Comparison of ENCODE assay signal across 15 mouse cellular contexts in the genomic region with DNA sequence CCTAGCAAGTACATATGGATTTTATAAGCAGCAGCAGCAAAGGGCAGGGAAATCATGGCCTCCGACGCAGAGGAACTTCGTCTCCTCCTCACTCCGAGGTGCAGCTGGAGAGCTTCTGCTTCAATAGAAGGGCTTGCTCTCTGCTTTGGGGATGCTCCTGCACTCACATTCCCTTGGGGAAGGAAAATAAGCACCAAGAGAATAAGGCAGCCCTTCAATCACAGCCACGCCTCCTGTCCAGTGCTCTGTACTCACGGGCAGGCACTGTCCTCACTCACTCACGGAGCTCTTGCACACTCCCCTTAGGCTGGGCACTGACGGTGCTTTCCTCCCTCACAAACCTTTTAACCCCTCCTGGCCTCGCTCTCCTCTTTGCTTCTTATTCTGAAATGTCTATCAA.
A peak's percentile ranks its signal among the peaks of the same experiment; 100 is the strongest.
DNase-seq lines count a peak whose midpoint lies in the region; ATAC-seq and TF ChIP-seq lines count a peak whose summit lies in the region.
"Had no signal": no experiment of that assay in that cellular context is flagged by ENCODE, and none has a peak within 500 bp of the region (broad histone marks: within the 10 kb centered on the region; RNA-seq: fewer than 3 reads in every experiment).

No protein-coding gene starts in this region.

- no peak overlapping the region for H3K4me2 ChIP-seq in lung, embryonic 15.5 days
- H3K4me2 ChIP-seq in embryonic facial prominence, embryonic 14.5 days (ENCODE audit: low read depth, low read length) = no peak overlapping the region
- H3K4me2 ChIP-seq in limb, embryonic 14.5 days (replicated peaks; ENCODE audit: low read depth, low read length, severe bottlenecking) = peak overlapping the region; percentile 23; the same call in 1 of the 2 replicates
- no peak overlapping the region for H3K4me2 ChIP-seq in stomach, postnatal 0 days (replicated peaks; ENCODE audit: low read depth)
- H3K4me2 ChIP-seq: heart, embryonic 11.5 days; stomach, embryonic 15.5 days had no signal

- H3K27ac ChIP-seq in lung, embryonic 15.5 days = peak overlapping the region; percentile 76
- H3K27ac ChIP-seq in embryonic facial prominence, embryonic 14.5 days (replicated peaks; ENCODE audit: low read depth, low read length) = peak overlapping the region; percentile 84
- peak overlapping the region; percentile 84 for H3K27ac ChIP-seq in limb, embryonic 14.5 days (replicated peaks; ENCODE audit: low read depth, low read length)
- no peak overlapping the region for H3K27ac ChIP-seq in stomach, postnatal 0 days (replicated peaks)
- H3K27ac ChIP-seq: stomach, embryonic 15.5 days had no signal

- TF ChIP-seq CTCF in stomach, postnatal 0 days (IDR thresholded peaks at IDR 0.05; ENCODE audit: low read depth) = no peak

- TF ChIP-seq EP300 in stomach, postnatal 0 days (optimal IDR thresholded peaks at IDR 0.05) = no peak

- peak; percentile 30 for DNase-seq in embryo, embryonic 10 days (ENCODE audit: low spot score)
- DNase-seq in embryo, embryonic 9.5 days (ENCODE audit: extremely low spot score) = no peak
- no peak for DNase-seq in lung, postnatal 25 days (ENCODE audit: low spot score)
- no peak for DNase-seq in embryonic facial prominence, embryonic 14.5 days (ENCODE audit: low spot score)
- no peak for DNase-seq in limb, embryonic 14.5 days (ENCODE audit: low spot score)
- no peak for DNase-seq in stomach, postnatal 0 days (ENCODE audit: low spot score)
- no peak for DNase-seq in gastrocnemius, postnatal 4 days (ENCODE audit: low spot score in 2 of 2)
- DNase-seq: cerebellum, adult 9-10 months; heart, postnatal 36 days had no signal

- WGBS in lung, embryonic 15.5 days = 40% methylated on average over 9 of the region's 9 CpGs
- WGBS in embryonic facial prominence, embryonic 14.5 days = 32% methylated on average over 9 of the region's 9 CpGs
- WGBS in limb, embryonic 14.5 days = 32% methylated on average over 9 of the region's 9 CpGs
- 52% methylated on average over 9 of the region's 9 CpGs for WGBS in stomach, postnatal 0 days

- no peaks in the 10 kb centered on the region for H3K36me3 ChIP-seq in lung, embryonic 15.5 days
- peaks cover 8% of the 10 kb centered on the region; the same call in 1 of the 2 replicates for H3K36me3 ChIP-seq in embryonic facial prominence, embryonic 14.5 days (ENCODE audit: control insufficient read depth, insufficient read depth, low read length)
- H3K36me3 ChIP-seq in limb, embryonic 14.5 days (ENCODE audit: control insufficient read depth, insufficient read depth, low read length) = peaks cover 10% of the 10 kb centered on the region; the same call in 1 of the 2 replicates
- H3K36me3 ChIP-seq in stomach, postnatal 0 days (ENCODE audit: control insufficient read depth, insufficient read depth, low read length) = peaks cover 7% of the 10 kb centered on the region; the same call in 1 of the 2 replicates

- peaks cover 13% of the 10 kb centered on the region for H3K4me1 ChIP-seq in lung, embryonic 15.5 days
- H3K4me1 ChIP-seq in embryonic facial prominence, embryonic 14.5 days (ENCODE audit: control insufficient read depth, insufficient read depth, low read length) = peaks cover 16% of the 10 kb centered on the region
- H3K4me1 ChIP-seq in limb, embryonic 14.5 days (ENCODE audit: control insufficient read depth, insufficient read depth, low read length) = peaks cover 32% of the 10 kb centered on the region
- H3K4me1 ChIP-seq in stomach, postnatal 0 days (replicated peaks; ENCODE audit: control insufficient read depth, insufficient read depth) = no peaks in the 10 kb centered on the region

- H3K9me3 ChIP-seq in lung, embryonic 15.5 days = no peaks in the 10 kb centered on the region
- H3K9me3 ChIP-seq in embryonic facial prominence, embryonic 14.5 days (ENCODE audit: control insufficient read depth, low read length) = no peaks in the 10 kb centered on the region
- no peaks in the 10 kb centered on the region for H3K9me3 ChIP-seq in limb, embryonic 14.5 days (ENCODE audit: control insufficient read depth, low read length)
- H3K9me3 ChIP-seq in stomach, postnatal 0 days (ENCODE audit: control insufficient read depth, low read length) = no peaks in the 10 kb centered on the region
- H3K9me3 ChIP-seq: G1E; stomach, embryonic 15.5 days had no signal

- H3K9ac ChIP-seq in lung, embryonic 15.5 days = no peak overlapping the region
- H3K9ac ChIP-seq in embryonic facial prominence, embryonic 14.5 days (ENCODE audit: low read depth, low read length) = no peak overlapping the region
- H3K9ac ChIP-seq in limb, embryonic 14.5 days (ENCODE audit: low read depth, low read length, severe bottlenecking) = 0 out of 2 replicates have a peak overlapping the region, but pooled peaks have one; percentile 28
- no peak overlapping the region for H3K9ac ChIP-seq in stomach, postnatal 0 days (ENCODE audit: low read length)
- H3K9ac ChIP-seq: stomach, embryonic 15.5 days had no signal

- H3K27me3 ChIP-seq in lung, embryonic 15.5 days = no peaks in the 10 kb centered on the region
- no peaks in the 10 kb centered on the region for H3K27me3 ChIP-seq in embryonic facial prominence, embryonic 14.5 days (replicated peaks; ENCODE audit: control insufficient read depth, insufficient read depth, low read length)
- no peaks in the 10 kb centered on the region for H3K27me3 ChIP-seq in limb, embryonic 14.5 days (ENCODE audit: control insufficient read depth, insufficient read depth, low read length)
- no peaks in the 10 kb centered on the region for H3K27me3 ChIP-seq in stomach, postnatal 0 days (ENCODE audit: control insufficient read depth, insufficient read depth, low read length)
- H3K27me3 ChIP-seq: stomach, embryonic 15.5 days had no signal

- peak; percentile 80 for ATAC-seq in lung, embryonic 15.5 days (ENCODE audit: borderline replicate concordance, extremely low read depth, low FRiP score, low TSS enrichment)
- peak; percentile 10; the same call in 1 of the 2 replicates for ATAC-seq in embryonic facial prominence, embryonic 14.5 days (ENCODE audit: low read depth)
- no peak; the same call in 1 of the 2 replicates for ATAC-seq in limb, embryonic 14.5 days (ENCODE audit: low FRiP score, low read depth)
- no peak for ATAC-seq in stomach, postnatal 0 days (ENCODE audit: low FRiP score, low TSS enrichment)
- ATAC-seq: CD4-positive, CD25-positive, alpha-beta regulatory T cell, adult 4 months; forebrain, embryonic 14.5 days had no signal

- TF ChIP-seq POLR2A in limb, embryonic 14.5 days (IDR thresholded peaks at IDR 0.05; ENCODE audit: borderline replicate concordance, extremely low read depth, insufficient read depth, insufficient read length) = no peak

- no peak overlapping the region for H3K4me3 ChIP-seq in lung, embryonic 15.5 days
- H3K4me3 ChIP-seq in embryonic facial prominence, embryonic 14.5 days (ENCODE audit: low read depth, low read length) = no peak overlapping the region
- no peak overlapping the region for H3K4me3 ChIP-seq in limb, embryonic 14.5 days (replicated peaks; ENCODE audit: low read length)
- H3K4me3 ChIP-seq in stomach, postnatal 0 days (ENCODE audit: low read depth, low read length) = no peak overlapping the region
- H3K4me3 ChIP-seq: stomach, embryonic 15.5 days had no signal

Comparison
In these comparisons a context has a peak if more than half of its experiments do, and no peak if none do; other contexts are left out.
1. ATAC-seq: peak in lung, embryonic 15.5 days (single experiment) and embryonic facial prominence, embryonic 14.5 days (single experiment); none in limb, embryonic 14.5 days (single experiment) and stomach, postnatal 0 days (single experiment).